Mouse (Mus musculus) lung, embryonic 15.5 days (tissue): Measurements from ENCODE around the gene Gfy. TPM values are rescaled to one million over a fixed set of nuclear protein-coding genes. Genes with fewer than 3 reads are reported as not detected.

ENCODE experiments used
- ATAC-seq: fragments of 200-750 bp; cut with Nextera tagmentation; 2 replicates; pipeline ENCODE4 v1.8.0; 2017; ENCODE audit warnings: moderate number of reproducible peaks, borderline replicate concordance; ENCODE audit not compliant: low FRiP score, low TSS enrichment; ENCODE audit errors: extremely low read depth
- H3K27ac ChIP-seq: fragments of 300-500 bp; sonication (generic); 2 replicates; pipeline ENCODE4 v1.5.1; 2015; ENCODE audit warnings: moderate library complexity, mild to moderate bottlenecking, inconsistent platforms
- H3K27me3 ChIP-seq: fragments of 300-500 bp; sonication (generic); 2 replicates; pipeline ENCODE4 v1.6.1; 2015; ENCODE audit warnings: inconsistent platforms
- H3K36me3 ChIP-seq: fragments of 300-500 bp; sonication (generic); 2 replicates; pipeline ENCODE4 v1.6.1; 2015; ENCODE audit warnings: inconsistent platforms
- H3K4me1 ChIP-seq: fragments of 300-500 bp; sonication (generic); 2 replicates; pipeline ENCODE4 v1.6.1; 2015; ENCODE audit warnings: inconsistent platforms
- H3K4me2 ChIP-seq: fragments of 300-500 bp; sonication (generic); 2 replicates; pipeline ENCODE4 v1.6.1; 2015; ENCODE audit warnings: inconsistent platforms, mild to moderate bottlenecking, moderate library complexity
- H3K4me3 ChIP-seq: fragments of 300-500 bp; sonication (generic); 2 replicates; pipeline ENCODE4 v1.5.1; 2015; ENCODE audit warnings: mild to moderate bottlenecking, inconsistent platforms
- H3K9ac ChIP-seq: fragments of 300-500 bp; sonication (generic); 2 replicates; pipeline ENCODE4 v1.6.1; 2015; ENCODE audit warnings: inconsistent platforms
- H3K9me3 ChIP-seq: fragments of 300-500 bp; sonication (generic); 2 replicates; pipeline ENCODE4 v1.6.1; 2016; ENCODE audit warnings: inconsistent platforms
- WGBS: fragments of 180-500 bp; shearing (Covaris S2); methylation state at CpG from one replicate; pipeline ENCODE4 v1.1.7; 2015; 5-methylcytosine and 5-hydroxymethylcytosine counted together
- polyA plus RNA-seq: library from polyadenylated mRNA; unstranded; fragments of >200 nt; fragmentation: Nextera tagmentation; extraction: Ambion mirVana; gene quantifications from 2 replicates; pipeline ENCODE4 v1.2.1, GENCODE M21; 2015

The Gfy gene
- polyA plus RNA-seq, 1 experiment from 2014 or later, result not detected

DNA sequence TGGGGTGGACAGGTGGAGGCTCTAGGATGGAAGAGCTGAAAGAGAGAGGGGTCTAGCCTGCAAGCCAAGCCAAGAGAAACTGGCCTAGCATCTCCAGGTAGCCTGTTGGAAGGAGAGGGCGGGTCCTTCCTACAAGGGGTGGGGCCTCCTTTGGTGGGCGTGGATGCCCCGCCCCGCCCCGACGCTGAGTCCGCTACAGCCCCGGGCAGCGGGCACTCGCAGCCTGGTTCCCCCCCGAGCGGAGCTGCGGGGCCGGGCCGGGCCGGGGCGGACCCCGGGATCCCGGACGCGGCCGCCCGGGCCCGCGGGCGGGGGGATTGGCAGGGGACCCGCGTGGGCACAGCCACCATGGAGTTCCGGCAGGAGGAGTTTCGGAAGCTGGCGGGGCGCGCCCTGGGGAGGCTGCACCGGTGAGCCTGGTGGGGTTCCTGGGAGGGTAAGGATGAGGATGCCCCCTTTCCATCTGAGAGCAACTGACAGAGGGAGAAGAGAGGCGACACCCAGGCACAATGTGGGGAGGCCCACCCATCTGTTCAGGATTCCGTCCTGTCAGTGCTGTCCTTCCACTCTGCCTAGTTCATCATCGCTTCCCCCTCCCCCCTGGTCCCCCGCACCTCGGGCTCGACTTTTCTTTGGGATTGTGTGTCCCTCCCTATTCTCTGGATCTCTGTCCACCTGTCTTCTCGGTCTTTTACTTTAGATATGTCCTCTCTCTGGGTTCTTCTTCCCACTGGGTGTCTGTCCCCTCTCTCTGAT, 15.5 kb downstream of the Gfy start, which contains the start of gene Slc17a7:
Gene Slc17a7 (plus strand): TSS at position 215 of the 756 bp plus-strand sequence.
- peak within 1 kb of the TSS; percentile 46 for H3K4me3 ChIP-seq
- no peak for ATAC-seq
- H3K27ac ChIP-seq, result no peak within 1 kb of the TSS
- H3K9ac ChIP-seq, result peak within 1 kb of the TSS; percentile 42
- peaks cover 16% of the 10 kb centered on the region; the same call in 1 of the 2 replicates for H3K36me3 ChIP-seq
- H3K4me2 ChIP-seq, result peak within 1 kb of the TSS; percentile 86
- H3K4me1 ChIP-seq, result peaks cover 10% of the 10 kb centered on the region
- H3K27me3 ChIP-seq, result peaks cover 66% of the 10 kb centered on the region
- no peaks in the 10 kb centered on the region for H3K9me3 ChIP-seq
- under 1% methylated on average over 41 of the region's 41 CpGs for WGBS

- WGBS, result 66% methylated on average over 9 of the region's 9 CpGs
- no peak for ATAC-seq
Measured at GRCm38 (mm10) chr7:45162996-45163615, 16.3 kb downstream of the Gfy start.

DNA sequence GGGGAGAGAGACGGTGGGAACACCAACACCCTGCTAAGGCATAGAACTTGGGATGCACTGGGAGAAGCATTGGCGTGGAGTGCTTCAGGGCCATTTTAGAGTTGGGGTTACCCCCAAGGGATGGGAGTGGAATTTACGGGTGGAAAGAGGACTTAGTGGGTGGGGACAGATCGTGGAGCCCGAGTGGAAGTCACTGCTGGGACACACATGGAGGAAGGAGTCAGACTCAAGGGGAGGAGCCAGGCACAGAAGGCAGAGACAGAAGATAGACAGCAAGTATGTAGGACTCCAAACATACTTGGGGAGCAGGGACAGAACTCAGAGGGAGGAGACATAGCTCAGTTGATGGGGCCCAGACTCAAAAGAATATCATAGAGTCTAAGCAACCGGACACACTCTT, 16.8 kb downstream of the Gfy start:
- no peak overlapping the region for H3K27ac ChIP-seq
- peaks cover 10% of the 10 kb centered on the region for H3K4me1 ChIP-seq
- H3K36me3 ChIP-seq, result peaks cover 25% of the 10 kb centered on the region; the same call in 1 of the 2 replicates
- H3K27me3 ChIP-seq, result peaks cover 52% of the 10 kb centered on the region
- ATAC-seq, result peak; percentile 25; the same call in 1 of the 2 replicates
- no peaks in the 10 kb centered on the region for H3K9me3 ChIP-seq
- H3K9ac ChIP-seq, result no peak overlapping the region
- H3K4me3 ChIP-seq, result peak overlapping the region; percentile 38
- WGBS, result 24% methylated on average over 6 of the region's 6 CpGs
- H3K4me2 ChIP-seq, result peak overlapping the region; percentile 73

More at GRCm38 (mm10) chr7:45162996-45163615, 16.3 kb downstream of the Gfy start:
- Histone ChIP-seq H3K4me1 (peaks cover 10% of the 10 kb centered on the region), H3K4me3 (no peak overlapping the region), H3K4me2 (no peak overlapping the region), H3K9me3 (no peaks in the 10 kb centered on the region), H3K27ac (no peak overlapping the region), H3K27me3 (peaks cover 58% of the 10 kb centered on the region), H3K9ac (no peak overlapping the region), H3K36me3 (peaks cover 24% of the 10 kb centered on the region; the same call in 1 of the 2 replicates)

GRCm38 (mm10) chr7:45161612-45162473, 17.5 kb downstream of the Gfy start:
- Histone ChIP-seq H3K4me1 (peaks cover 10% of the 10 kb centered on the region), H3K4me3 (peak overlapping the region; percentile 38), H3K27ac (no peak overlapping the region), H3K4me2 (peak overlapping the region; percentile 73), H3K27me3 (peaks cover 45% of the 10 kb centered on the region), H3K9me3 (no peaks in the 10 kb centered on the region), H3K9ac (no peak overlapping the region), H3K36me3 (peaks cover 25% of the 10 kb centered on the region; the same call in 1 of the 2 replicates)
- peak; percentile 89 for ATAC-seq
- 4% methylated on average over 35 of the region's 35 CpGs for WGBS

DNA sequence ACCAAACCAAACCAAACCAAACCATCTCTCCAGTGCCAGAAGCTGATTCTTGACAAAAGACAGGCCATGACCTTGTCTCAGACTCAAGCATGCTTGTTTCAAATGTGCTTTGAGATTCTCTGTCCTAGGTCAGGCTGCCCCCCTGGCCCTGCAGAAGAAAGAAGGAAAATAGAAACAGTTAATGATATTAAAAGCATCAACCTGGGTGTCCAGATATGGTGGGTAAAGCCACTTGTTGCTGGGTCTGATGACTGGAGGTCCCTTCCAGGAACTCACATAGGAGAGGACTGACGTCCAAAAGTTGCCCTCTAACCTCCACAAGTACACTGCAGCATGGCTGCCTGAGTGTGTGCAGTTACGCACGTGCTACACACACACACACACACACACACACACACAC, 18.5 kb downstream of the Gfy start:
- Histone ChIP-seq H3K4me3 (no peak overlapping the region), H3K36me3 (peaks cover 25% of the 10 kb centered on the region; the same call in 1 of the 2 replicates), H3K9me3 (no peaks in the 10 kb centered on the region), H3K27me3 (peaks cover 35% of the 10 kb centered on the region), H3K4me2 (no peak overlapping the region), H3K4me1 (peaks cover 10% of the 10 kb centered on the region), H3K27ac (no peak overlapping the region), H3K9ac (no peak overlapping the region)
- no peak for ATAC-seq
- 86% methylated on average over 3 of the region's 3 CpGs for WGBS

DNA sequence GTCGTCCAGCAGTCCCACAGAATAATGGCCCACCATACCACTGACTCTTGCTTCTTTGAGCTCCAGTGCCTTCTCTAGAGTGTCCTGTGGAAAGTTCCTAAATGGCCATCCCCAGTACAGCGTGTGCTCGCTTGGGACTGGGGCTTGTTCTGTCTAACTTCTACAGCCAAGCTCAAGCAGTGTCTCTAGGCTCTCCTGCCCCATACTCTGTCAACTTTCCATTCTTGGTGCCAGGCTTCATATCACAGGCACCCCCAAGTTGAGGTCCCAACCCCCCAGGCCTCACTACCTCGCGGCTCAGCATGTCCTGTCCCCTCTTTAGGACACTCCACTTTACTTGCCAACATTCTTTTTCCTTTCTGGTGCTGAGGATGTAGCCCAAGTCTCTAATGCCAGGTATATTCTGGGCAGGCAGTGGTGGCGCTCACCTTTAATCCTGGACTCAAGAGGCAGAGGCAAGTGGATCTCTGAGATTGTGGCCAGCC, 19.0 kb downstream of the Gfy start:
- no peak for ATAC-seq
- Histone ChIP-seq H3K4me1 (peaks cover 13% of the 10 kb centered on the region), H3K27ac (no peak overlapping the region), H3K27me3 (peaks cover 30% of the 10 kb centered on the region), H3K4me3 (no peak overlapping the region), H3K36me3 (peaks cover 25% of the 10 kb centered on the region; the same call in 1 of the 2 replicates), H3K4me2 (no peak overlapping the region), H3K9ac (no peak overlapping the region), H3K9me3 (no peaks in the 10 kb centered on the region)
- 93% methylated on average over 6 of the region's 6 CpGs for WGBS

- Histone ChIP-seq H3K9me3 (no peaks in the 10 kb centered on the region), H3K4me3 (no peak overlapping the region), H3K36me3 (peaks cover 25% of the 10 kb centered on the region; the same call in 1 of the 2 replicates), H3K4me2 (no peak overlapping the region), H3K4me1 (peaks cover 18% of the 10 kb centered on the region), H3K9ac (no peak overlapping the region), H3K27ac (no peak overlapping the region), H3K27me3 (peaks cover 17% of the 10 kb centered on the region)
- 91% methylated on average over 6 of the region's 6 CpGs for WGBS
- ATAC-seq, result no peak
Measured at GRCm38 (mm10) chr7:45158991-45159390, 20.4 kb downstream of the Gfy start.

GRCm38 (mm10) chr7:45157459-45157858, 21.9 kb downstream of the Gfy start:
- Histone ChIP-seq H3K36me3 (peaks cover 25% of the 10 kb centered on the region; the same call in 1 of the 2 replicates), H3K27me3 (peaks cover 1% of the 10 kb centered on the region), H3K4me1 (peaks cover 19% of the 10 kb centered on the region), H3K27ac (no peak overlapping the region), H3K9ac (no peak overlapping the region), H3K4me3 (no peak overlapping the region), H3K4me2 (no peak overlapping the region), H3K9me3 (no peaks in the 10 kb centered on the region)
- 79% methylated on average over 14 of the region's 14 CpGs for WGBS
- ATAC-seq, result no peak

DNA sequence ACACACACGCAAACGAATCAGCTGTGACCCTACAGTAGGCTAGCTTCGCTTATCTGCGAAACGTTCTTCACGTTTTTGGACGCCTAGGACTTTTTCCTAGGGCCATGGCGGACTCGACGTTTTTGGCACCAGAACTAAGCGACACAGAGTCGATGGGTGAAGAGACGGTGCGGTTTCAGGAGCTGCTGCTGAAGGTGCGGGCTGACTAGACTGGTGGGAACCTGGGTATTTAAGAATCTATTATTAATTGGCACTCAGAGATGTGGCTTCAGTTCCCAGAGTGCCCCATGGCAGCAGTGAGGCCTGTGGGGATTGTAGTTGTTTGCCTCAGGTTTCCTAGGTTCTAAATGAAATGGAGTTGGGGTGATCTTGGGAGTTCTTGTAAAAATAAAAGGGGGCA, 23.2 kb downstream of the Gfy start:
- Histone ChIP-seq H3K9ac (no peak overlapping the region), H3K4me3 (no peak overlapping the region), H3K36me3 (peaks cover 25% of the 10 kb centered on the region; the same call in 1 of the 2 replicates), H3K27ac (no peak overlapping the region), H3K4me2 (no peak overlapping the region), H3K9me3 (no peaks in the 10 kb centered on the region), H3K27me3 (no peaks in the 10 kb centered on the region), H3K4me1 (peaks cover 25% of the 10 kb centered on the region)
- ATAC-seq, result no peak
- 89% methylated on average over 15 of the region's 15 CpGs for WGBS

- WGBS, result 80% methylated on average over 9 of the region's 9 CpGs
- Histone ChIP-seq H3K36me3 (peaks cover 25% of the 10 kb centered on the region; the same call in 1 of the 2 replicates), H3K4me3 (no peak overlapping the region), H3K9ac (no peak overlapping the region), H3K4me1 (peaks cover 32% of the 10 kb centered on the region), H3K4me2 (peak overlapping the region; percentile 83; the same call in 1 of the 2 replicates), H3K27me3 (no peaks in the 10 kb centered on the region), H3K27ac (no peak overlapping the region), H3K9me3 (no peaks in the 10 kb centered on the region)
- no peak for ATAC-seq
Measured at GRCm38 (mm10) chr7:45155590-45155989, 23.8 kb downstream of the Gfy start.

DNA sequence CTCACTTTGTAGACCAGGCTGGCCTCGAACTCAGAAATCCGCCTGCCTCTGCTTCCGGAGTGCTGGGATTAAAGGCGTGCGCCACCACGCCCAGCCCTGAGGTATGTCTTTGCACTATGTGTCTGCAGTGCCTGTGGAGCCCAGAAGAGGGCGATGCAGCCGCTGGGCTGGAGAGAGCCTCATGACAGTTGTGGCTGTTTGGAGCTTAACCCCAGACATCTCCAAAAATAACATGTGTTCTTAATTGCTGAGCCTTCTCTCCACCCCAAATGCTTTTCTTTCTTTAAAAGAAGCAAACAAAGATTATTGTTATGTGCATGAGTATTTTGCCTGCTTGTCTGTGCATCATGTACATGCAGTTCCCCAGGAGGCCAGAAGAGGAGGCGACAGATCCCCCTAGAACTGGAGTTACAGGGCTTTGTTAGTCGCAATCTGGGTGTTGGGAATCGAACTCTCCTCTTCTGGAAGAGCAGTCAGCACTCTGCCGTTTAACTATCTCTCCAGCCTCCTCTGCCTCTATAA, 24.3 kb downstream of the Gfy start:
- Histone ChIP-seq H3K27me3 (no peaks in the 10 kb centered on the region), H3K4me2 (peak overlapping the region; percentile 83), H3K27ac (peak overlapping the region; percentile 98), H3K9me3 (no peaks in the 10 kb centered on the region), H3K4me3 (peak overlapping the region; percentile 87), H3K4me1 (peaks cover 37% of the 10 kb centered on the region), H3K36me3 (peaks cover 19% of the 10 kb centered on the region; the same call in 1 of the 2 replicates), H3K9ac (no peak overlapping the region)
- 73% methylated on average over 12 of the region's 12 CpGs for WGBS
- peak; percentile 1; the same call in 1 of the 2 replicates for ATAC-seq
